Mouse (Mus musculus): Measurements from ENCODE around the gene Dnah9. TPM values are rescaled to one million over a fixed set of nuclear protein-coding genes. Genes with fewer than 3 reads are reported as not detected.

The Dnah9 gene
- polyA plus RNA-seq, 1 experiment: 0.06 TPM

- peak; percentile 72 to 84 for DNase-seq (ENCODE audit: low read depth in 1 of 2, low spot score in 2 of 2)
- under 1% methylated on average over 58 of the region's 58 CpGs for WGBS
- TF ChIP-seq POLR2A (IDR thresholded peaks at IDR 0.05; ENCODE audit: low read depth, low read length): peak; percentile 60
- no peak for TF ChIP-seq CTCF (IDR thresholded peaks at IDR 0.05; ENCODE audit: extremely low read depth, insufficient read depth, insufficient read length, insufficient replicate concordance)
- Histone ChIP-seq H3K27ac (ENCODE audit: insufficient read depth, low read length) (peak within 1 kb of the TSS; percentile 97), H3K4me1 (ENCODE audit: control insufficient read depth, insufficient read depth, insufficient read length) (peaks cover 3% of the 10 kb centered on the region), H3K27me3 (ENCODE audit: control insufficient read depth, insufficient read depth, low read length) (no peaks in the 10 kb centered on the region), H3K4me3 (ENCODE audit: extremely low read depth, insufficient read depth, insufficient read length) (peak within 1 kb of the TSS; percentile 95), H3K36me3 (ENCODE audit: control insufficient read depth, insufficient read depth, low read length) (no peaks in the 10 kb centered on the region)
These were observed 361.3 kb downstream of the Dnah9 start, which contains the start of gene Zkscan6 for GRCm38 (mm10) chr11:65806909-65807504. TSS of gene Zkscan6 (plus strand) at chr11:65807175.

DNA sequence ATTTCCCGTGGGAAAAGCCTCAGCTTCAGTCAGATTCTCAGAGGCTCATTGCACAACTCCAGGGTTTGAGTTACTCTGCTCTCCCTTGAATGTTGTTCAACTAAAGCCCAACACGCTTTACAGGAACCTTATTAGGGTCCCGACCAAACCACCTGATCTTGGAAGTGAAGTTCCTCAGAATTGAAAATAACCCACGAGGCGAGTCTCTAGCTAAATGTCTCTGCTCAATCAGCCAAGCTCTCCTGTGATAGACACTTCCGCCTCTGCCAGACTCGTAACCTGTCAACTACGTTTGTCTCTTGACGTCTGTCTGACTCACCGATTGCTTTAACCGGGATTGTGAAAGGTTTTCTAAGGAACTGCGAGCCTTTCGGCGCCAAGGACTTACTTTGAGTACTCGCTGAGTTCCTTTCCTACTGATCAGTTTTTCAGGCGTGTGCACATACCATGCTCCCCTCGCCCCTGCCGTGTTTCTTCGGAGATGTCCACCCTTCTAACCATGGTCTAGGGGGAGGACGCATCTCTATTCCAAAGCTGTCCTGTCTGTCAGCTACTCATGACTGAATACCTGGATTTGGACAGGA lies 361.9 kb downstream of the Dnah9 start:
- no peaks in the 10 kb centered on the region for H3K27me3 ChIP-seq (ENCODE audit: control insufficient read depth, insufficient read depth, low read length)
- 2% methylated on average over 20 of the region's 20 CpGs for WGBS
- DNase-seq (ENCODE audit: low read depth in 1 of 2, low spot score in 2 of 2): peak; percentile 38
- H3K4me1 ChIP-seq (ENCODE audit: control insufficient read depth, insufficient read depth, insufficient read length): peaks cover 3% of the 10 kb centered on the region
- TF ChIP-seq POLR2A (IDR thresholded peaks at IDR 0.05; ENCODE audit: low read depth, low read length) (no peak), CTCF (IDR thresholded peaks at IDR 0.05; ENCODE audit: extremely low read depth, insufficient read depth, insufficient read length, insufficient replicate concordance) (no peak)
- H3K36me3 ChIP-seq (ENCODE audit: control insufficient read depth, insufficient read depth, low read length): no peaks in the 10 kb centered on the region
- H3K27ac ChIP-seq (ENCODE audit: insufficient read depth, low read length): peak overlapping the region; percentile 50
- peak overlapping the region; percentile 60 for H3K4me3 ChIP-seq (ENCODE audit: extremely low read depth, insufficient read depth, insufficient read length)

- Histone ChIP-seq H3K27ac (ENCODE audit: insufficient read depth, low read length) (no peak overlapping the region), H3K27me3 (ENCODE audit: control insufficient read depth, insufficient read depth, low read length) (no peaks in the 10 kb centered on the region), H3K4me1 (ENCODE audit: control insufficient read depth, insufficient read depth, insufficient read length) (no peaks in the 10 kb centered on the region), H3K36me3 (ENCODE audit: control insufficient read depth, insufficient read depth, low read length) (no peaks in the 10 kb centered on the region), H3K4me3 (ENCODE audit: extremely low read depth, insufficient read depth, insufficient read length) (no peak overlapping the region)
- DNase-seq (ENCODE audit: low read depth in 1 of 2, low spot score in 2 of 2): no peak
- TF ChIP-seq POLR2A (IDR thresholded peaks at IDR 0.05; ENCODE audit: low read depth, low read length) (no peak), CTCF (IDR thresholded peaks at IDR 0.05; ENCODE audit: extremely low read depth, insufficient read depth, insufficient read length, insufficient replicate concordance) (no peak)
- WGBS: 85% methylated on average over 3 of the region's 3 CpGs
These were observed 366.5 kb downstream of the Dnah9 start for GRCm38 (mm10) chr11:65801899-65802298.

- WGBS: 82% methylated on average over 1 of the region's 1 CpGs
- Histone ChIP-seq H3K27me3 (ENCODE audit: control insufficient read depth, insufficient read depth, low read length) (no peaks in the 10 kb centered on the region), H3K4me1 (ENCODE audit: control insufficient read depth, insufficient read depth, insufficient read length) (no peaks in the 10 kb centered on the region), H3K36me3 (ENCODE audit: control insufficient read depth, insufficient read depth, low read length) (no peaks in the 10 kb centered on the region), H3K27ac (ENCODE audit: insufficient read depth, low read length) (no peak overlapping the region), H3K4me3 (ENCODE audit: extremely low read depth, insufficient read depth, insufficient read length) (no peak overlapping the region)
- no peak for TF ChIP-seq CTCF (IDR thresholded peaks at IDR 0.05; ENCODE audit: extremely low read depth, insufficient read depth, insufficient read length, insufficient replicate concordance)
- TF ChIP-seq POLR2A (IDR thresholded peaks at IDR 0.05; ENCODE audit: low read depth, low read length): no peak
- no peak for DNase-seq (ENCODE audit: low read depth in 1 of 2, low spot score in 2 of 2)
These were observed 372.5 kb downstream of the Dnah9 start for GRCm38 (mm10) chr11:65795896-65796295.

DNA sequence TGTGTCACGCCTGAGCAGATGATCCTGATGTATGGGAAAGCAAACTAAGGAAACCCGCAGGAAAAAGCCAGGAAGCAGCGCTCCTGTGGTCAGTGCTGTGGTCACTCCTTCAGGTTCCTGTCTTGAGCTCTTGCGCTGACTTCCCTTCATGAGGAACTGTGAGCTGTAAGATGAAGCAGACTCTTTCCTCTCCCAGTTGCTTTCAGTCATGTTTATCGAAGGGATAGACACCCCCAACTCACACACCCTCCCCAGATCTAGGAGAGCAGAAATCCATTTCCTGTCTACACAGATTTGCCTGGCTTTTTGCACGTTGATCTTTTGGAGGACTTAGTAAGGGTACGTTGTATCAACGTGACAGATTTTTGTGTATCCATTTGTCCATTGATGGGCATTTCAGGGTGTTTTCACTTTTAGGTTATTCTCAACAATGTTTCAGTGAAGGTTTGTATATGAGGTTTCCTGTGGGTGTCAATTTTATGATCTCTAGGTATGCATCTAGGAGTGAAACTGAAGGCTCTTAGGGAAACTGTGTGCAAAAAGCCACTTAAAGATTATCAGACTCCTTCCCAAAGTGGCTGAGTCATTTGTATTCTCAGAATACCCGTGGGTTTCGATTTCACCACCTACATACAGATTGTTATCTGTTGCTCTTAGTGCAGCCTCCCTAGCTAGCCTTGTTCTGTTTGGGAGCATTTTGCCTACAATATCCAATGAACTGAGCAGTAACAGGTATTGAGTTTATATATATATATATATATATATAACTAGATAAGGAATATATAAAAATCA lies 373.7 kb downstream of the Dnah9 start:
- 12% methylated on average over 10 of the region's 10 CpGs for WGBS
- H3K27me3 ChIP-seq (ENCODE audit: control insufficient read depth, insufficient read depth, low read length): no peaks in the 10 kb centered on the region
- DNase-seq (ENCODE audit: low read depth in 1 of 2, low spot score in 2 of 2): no peak
- TF ChIP-seq CTCF (IDR thresholded peaks at IDR 0.05; ENCODE audit: extremely low read depth, insufficient read depth, insufficient read length, insufficient replicate concordance) (no peak), POLR2A (IDR thresholded peaks at IDR 0.05; ENCODE audit: low read depth, low read length) (no peak)
- H3K27ac ChIP-seq (ENCODE audit: insufficient read depth, low read length): no peak overlapping the region
- H3K36me3 ChIP-seq (ENCODE audit: control insufficient read depth, insufficient read depth, low read length): no peaks in the 10 kb centered on the region
- no peak overlapping the region for H3K4me3 ChIP-seq (ENCODE audit: extremely low read depth, insufficient read depth, insufficient read length)
- no peaks in the 10 kb centered on the region for H3K4me1 ChIP-seq (ENCODE audit: control insufficient read depth, insufficient read depth, insufficient read length)

DNA sequence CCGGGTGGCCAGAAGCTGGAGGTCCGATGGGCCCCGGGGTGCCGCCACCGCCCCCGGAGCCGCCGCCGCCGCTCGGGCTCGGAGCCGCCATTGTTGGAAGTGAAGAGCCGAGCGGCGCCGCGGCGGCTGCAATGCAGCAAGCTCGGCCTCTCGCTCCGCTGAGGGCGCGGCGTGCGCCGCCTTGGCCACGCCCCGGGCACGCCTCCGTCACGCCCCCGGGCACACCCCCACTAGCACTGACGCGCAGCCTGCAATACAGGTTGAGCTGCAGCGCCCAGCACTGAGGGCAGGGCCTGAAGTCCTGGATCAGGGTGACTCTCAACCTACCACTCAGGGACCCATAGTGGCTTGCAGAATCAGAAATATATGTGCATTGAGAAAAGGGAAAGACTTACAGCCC lies 380.2 kb downstream of the Dnah9 start, which contains the start of gene Map2k4:
Map2k4 (minus strand) TSS at position 144 of the 400 bp plus-strand sequence.
- H3K4me3 ChIP-seq (ENCODE audit: extremely low read depth, insufficient read depth, insufficient read length): peak within 1 kb of the TSS; percentile 76
- H3K4me1 ChIP-seq (ENCODE audit: control insufficient read depth, insufficient read depth, insufficient read length): peaks cover 3% of the 10 kb centered on the region; the same call in 1 of the 2 replicates
- no peaks in the 10 kb centered on the region for H3K27me3 ChIP-seq (ENCODE audit: control insufficient read depth, insufficient read depth, low read length)
- 1% methylated on average over 36 of the region's 36 CpGs for WGBS
- DNase-seq (ENCODE audit: low read depth in 1 of 2, low spot score in 2 of 2): peak; percentile 85 to 91
- no peak for TF ChIP-seq CTCF (IDR thresholded peaks at IDR 0.05; ENCODE audit: extremely low read depth, insufficient read depth, insufficient read length, insufficient replicate concordance)
- TF ChIP-seq POLR2A (IDR thresholded peaks at IDR 0.05; ENCODE audit: low read depth, low read length): peak; percentile 79
- no peaks in the 10 kb centered on the region for H3K36me3 ChIP-seq (ENCODE audit: control insufficient read depth, insufficient read depth, low read length)
- H3K27ac ChIP-seq (ENCODE audit: insufficient read depth, low read length): peak within 1 kb of the TSS; percentile 81

Data from spleen, adult 2 months (tissue).